Mouse (Mus musculus): ENCODE data around the gene Mzf1.

The Mzf1 gene

DNA sequence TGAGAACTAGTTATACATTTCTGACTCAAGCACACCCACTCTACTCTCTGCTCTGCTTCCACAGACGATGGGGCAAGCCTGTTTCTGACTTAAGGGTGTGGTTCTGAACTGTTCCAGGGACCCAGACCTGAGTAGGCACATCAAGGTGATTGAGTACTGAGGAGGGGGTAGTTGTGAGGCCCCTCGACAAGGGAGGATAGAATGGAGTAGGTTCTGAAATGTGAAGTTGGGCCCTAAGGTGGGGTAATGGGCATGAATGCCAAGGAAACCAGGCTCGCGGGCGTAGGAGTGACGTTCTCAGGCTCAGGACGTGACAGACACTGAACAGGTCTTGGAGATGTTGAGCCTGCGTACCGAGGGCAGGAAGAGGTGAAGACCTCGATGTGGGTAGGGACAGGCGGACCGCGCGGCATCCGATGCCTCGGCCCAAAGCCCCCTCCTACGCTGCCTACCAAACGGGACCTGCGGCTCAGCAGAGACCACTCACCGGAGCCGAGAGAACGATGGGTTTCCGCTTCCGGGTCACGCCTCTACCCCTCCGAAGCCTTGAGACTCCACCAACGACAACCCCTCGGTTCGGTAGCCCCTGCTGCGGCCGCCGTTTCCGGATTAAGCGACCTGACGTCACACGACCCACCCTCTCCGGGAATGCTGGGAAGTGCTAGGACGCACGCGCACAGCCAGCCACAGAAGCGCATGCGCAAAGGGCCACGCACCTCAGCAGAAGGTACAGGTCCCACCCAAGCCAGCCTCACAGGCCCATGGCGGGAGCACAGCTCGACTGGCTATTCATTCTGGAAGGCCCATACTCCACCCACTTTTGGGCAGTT is 20.2 kb downstream of the Mzf1 start, which contains the start of gene Chmp2a:
Chmp2a (minus strand) TSS at position 660 of the 830 bp plus-strand sequence.
- DNase-seq (ENCODE audit: low spot score in 2 of 2) = peak; percentile 97 to 99

DNA sequence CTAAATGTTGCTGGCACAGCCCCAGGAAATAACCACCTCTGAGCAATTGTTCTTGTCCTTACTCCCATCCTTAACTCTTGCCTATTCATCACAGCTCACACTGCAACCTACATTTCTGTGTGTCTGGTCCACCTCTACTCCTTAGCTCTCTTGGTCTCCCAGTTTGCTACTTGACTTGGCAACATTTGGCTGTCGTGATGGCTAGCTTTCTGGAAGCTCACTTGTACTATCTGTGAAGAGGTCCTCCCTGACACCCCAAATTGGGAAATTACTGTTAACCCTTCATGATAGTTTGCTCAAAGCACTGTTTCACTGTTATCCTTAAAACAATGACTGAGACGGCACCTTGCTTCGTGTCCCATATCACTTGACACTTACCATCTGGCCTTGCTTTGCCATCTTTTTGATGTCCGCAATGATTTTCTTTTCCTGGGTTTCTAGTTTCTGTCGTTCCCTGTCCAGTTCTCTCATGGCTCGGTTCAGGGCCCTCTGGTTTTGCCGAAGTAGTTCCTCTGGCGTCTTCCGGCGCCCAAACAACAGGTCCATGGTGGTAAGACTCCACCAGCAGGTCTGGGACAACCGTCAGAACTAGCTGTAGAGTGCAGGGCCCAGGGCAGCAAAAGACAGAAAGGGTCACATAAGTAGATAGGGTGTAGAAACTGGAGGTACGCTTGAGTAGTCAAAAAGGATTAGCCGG is 21.0 kb downstream of the Mzf1 start:
- no peak for DNase-seq (ENCODE audit: low spot score in 2 of 2)

DNA sequence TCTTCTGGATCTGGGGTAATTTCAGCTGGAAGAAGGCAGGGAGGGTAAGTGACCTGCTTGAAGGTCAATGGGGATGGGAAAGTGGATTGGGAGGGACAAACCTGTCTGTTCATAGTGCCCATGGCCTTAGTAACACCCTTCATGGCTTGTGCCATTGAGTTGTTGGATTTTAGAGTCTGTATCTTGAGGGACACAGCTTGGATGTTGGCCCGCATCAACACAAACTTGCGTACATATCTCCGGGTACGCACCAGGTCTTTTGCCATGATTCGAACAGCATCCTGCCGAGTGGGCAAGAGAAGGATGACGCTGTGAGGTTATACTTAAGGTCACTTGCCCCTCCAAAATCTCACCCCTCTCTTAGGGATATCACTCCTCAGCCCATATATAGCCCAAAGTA is 22.0 kb downstream of the Mzf1 start:
- no peak for DNase-seq (ENCODE audit: low spot score in 2 of 2)

DNA sequence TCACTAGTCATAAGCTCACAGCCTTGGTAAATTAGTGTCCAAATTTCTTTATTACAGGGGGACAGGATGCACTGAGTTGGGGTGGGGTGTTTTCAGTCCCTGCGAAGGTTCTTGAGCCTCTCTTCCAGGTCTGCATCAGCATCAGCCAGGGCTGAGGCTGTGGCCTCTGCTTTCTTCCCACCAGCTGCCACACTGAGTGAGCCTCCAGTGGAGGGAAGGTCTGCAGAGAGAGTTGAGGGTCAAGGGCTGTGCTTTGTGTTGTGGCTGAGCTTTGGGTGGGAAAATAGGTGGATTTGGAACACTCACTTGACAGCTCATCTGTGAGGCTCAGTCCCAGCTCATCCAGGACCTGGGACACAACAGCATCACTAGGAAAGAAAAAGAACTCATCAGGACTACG is 22.6 kb downstream of the Mzf1 start:
- DNase-seq (ENCODE audit: low spot score in 2 of 2) = no peak

DNA sequence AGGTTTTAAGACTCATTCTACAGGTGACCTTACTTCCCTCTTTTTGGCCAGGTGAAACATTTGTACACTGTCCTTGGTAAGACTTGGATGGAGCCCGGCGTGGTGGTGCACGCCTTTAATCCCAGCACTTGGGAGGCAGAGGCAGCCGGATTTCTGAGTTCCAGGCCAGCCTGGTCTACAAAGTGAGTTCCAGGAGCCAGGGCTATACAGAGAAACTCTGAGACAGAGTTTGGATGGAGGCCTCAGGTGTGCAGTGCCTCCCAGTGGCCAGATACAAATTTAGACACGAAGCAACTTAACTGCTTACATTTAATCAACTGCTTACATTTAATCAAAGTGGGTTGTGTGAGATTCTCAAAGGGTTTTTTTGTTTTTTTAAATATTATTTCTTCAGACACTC is 23.5 kb downstream of the Mzf1 start:
- no peak for DNase-seq (ENCODE audit: low spot score in 2 of 2)

DNA sequence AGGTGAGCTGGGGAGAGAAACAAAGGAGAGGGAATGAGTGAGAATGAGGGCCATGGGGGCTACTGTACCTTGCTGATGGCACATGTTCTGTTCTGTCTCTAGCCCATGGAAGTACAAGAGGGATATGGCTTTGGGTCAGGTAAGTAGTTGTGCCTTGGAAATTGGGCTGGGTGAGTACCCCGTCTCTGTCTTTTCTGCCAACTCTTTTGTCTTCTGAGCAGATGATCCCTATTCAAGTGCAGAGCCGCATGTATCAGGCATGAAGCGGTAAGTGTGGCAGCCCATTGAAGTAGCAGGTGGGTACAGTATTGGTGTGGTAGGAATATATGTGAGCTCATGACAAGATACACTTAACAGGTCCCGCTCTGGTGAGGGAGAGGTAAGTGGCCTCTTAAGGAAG is 25.6 kb downstream of the Mzf1 start:
- no peak for DNase-seq (ENCODE audit: low spot score in 2 of 2)

DNA sequence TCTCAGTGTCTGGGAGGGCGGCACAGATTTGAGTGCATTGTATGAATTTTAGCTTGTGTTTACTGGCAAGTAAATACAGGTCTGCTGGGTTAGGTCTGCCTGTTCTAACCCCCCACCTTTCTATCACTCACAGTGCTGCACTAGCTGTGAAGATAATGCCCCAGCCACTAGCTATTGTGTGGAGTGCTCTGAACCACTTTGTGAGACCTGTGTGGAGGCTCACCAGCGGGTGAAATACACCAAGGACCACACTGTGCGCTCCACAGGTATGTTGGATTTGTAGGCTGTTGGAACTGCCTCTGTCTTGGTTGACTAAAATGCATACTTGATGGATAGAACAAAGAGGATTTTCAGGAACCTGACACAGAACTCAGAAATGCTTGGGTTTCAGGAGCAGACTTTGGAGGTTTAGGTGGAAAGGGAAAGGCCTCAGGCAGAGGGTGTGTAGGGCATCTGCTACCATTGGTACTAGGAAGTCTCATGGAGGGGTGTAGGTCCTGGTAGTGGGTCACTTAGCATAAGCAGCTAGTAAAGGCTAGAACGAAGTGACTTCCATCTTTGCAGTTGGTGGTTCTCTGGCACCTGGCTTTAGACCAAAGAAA is 29.0 kb downstream of the Mzf1 start:
- no peak for DNase-seq (ENCODE audit: low spot score in 2 of 2)

DNA sequence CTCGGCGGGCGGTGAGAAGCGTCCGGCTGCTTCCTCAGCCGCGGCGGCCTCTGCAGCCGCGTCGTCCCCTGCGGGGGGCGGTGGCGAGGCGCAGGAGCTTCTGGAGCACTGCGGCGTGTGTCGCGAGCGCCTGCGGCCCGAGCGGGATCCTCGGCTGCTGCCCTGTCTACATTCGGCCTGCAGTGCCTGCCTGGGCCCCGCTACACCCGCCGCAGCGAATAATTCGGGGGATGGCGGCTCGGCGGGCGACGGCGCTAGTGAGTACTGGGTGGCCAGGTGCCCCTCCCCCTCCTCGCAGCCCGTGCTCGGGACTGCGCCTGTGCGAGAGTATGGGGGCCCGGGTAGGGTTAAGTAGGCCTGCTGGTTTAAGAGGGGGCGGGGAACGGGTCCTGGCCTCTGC is 29.8 kb downstream of the Mzf1 start:
- peak; percentile 79 to 82 for DNase-seq (ENCODE audit: low spot score in 2 of 2)

DNA sequence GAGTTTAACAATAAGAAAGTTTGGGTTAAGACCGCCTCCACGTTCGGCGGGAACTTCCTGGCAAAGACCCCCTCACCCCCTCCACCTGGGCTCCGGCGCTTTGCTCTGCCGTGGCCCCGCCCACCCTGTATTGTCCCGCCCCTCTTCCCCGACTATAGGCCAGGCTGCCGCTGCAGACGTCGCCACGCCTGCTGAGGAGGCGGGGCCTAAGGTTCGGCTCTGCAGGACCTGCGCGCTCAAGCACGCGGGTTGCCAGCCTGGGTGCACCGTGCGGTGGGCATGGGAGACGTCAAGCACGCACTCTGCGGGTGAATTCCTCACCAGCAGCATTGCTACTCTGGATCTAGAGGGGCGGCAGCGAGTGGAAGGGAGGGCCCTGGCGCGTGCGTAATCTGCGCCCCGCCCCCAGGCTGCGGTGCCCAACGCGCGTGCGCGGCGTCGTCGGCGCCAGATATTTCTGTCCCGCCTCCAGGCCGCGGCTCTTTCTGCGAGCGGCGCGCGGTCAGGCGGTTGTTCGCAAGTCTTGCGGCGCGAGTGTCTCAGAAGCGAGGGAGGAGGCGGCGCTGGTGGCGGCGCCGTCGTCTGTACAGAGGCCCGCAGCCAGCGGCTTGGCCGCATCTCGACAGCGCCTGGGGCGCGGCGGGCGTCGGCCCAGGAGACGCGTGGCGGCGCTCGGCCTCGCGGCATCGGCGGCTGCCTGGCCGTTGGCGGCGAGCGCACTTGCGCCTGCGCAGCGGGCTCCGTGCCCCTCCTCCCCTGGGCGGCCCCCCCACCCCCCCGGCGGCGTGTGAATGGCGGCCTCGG is 30.4 kb downstream of the Mzf1 start:
- DNase-seq (ENCODE audit: low spot score in 2 of 2) = peak; percentile 90 to 96

DNA sequence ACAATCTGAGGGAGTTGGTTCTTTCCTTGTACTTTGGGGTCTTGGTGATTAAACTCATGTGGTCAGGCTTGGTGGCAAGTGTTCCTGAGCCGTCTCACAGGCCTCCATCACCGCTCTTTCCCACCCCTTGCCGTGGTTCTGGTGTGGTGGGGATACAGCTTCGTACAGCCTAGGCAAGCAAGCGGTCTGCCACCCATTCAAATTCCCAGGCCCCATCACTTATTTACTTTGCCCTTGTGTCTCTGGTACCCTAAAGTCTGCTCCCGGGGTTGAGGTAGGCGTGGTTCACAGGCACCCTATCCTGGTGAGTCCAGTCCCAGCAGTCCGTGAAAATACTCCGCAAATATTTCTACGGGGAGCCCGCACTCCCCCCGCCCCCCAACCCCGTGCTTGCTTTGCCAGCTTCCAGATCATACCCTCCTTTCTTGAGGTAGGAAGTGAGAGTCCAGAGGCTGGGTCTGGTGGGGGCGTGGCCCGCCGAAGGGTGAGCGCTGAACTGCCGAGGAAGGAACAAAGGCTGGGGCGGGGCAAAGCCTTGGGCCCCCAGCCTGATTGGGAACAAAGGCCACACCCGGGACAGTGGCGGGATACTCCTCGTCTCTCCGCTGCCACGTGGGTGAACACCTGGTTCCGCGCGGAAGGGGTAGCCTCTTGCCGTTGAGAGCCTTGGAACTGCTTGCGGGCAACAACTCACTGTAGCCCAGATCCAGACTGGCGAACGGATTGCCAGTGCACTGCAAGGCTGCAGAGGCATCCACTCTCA is 31.6 kb downstream of the Mzf1 start:
- DNase-seq (ENCODE audit: low spot score in 2 of 2) = no peak

DNA sequence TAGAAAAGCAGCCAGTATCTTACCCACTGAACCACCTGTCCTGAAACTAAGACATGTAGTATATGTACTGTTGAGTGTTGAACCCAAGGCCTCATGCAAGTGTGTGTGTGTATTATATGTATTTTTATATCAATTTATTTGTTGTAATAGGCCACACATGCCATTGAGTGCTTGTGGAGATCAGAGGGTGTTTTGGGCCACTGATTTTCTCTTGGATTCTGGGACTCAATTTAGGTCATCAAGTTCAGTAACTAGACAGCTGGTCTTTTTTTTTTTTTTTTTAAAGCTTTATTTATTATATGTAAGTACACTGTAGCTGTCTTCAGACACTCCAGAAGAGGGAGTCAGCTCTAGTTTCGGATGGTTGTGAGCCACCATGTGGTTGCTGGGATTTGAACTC is 39.3 kb downstream of the Mzf1 start:
- no peak for DNase-seq (ENCODE audit: low spot score in 2 of 2)

DNA sequence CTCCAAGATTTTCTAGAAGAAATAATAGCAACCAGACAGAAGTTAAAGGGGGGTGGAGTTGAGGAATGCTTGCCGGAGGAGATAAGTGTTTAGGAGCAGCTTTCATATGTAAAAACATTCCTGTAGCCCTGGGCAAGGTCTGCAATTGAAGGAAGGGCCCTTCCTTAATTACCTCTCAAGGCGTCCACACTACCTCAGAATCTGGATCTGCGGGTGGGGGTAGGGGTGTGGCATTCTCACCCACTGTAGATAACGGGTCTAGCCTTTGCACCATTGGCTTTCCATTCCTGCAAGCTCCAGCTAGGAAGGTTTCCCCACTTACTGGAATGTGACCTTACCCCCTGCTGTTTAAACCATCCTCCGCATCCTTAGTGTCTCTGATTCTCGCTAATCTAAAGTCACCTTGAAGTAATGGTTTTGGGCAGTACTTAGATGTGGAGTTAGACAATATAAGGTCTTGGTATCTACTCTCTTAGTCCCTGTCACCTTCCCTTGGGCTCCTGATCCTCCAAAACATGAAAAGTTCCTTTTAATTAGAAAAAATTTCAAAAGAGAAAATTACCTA is 40.2 kb downstream of the Mzf1 start:
- DNase-seq (ENCODE audit: low spot score in 2 of 2) = no peak

DNA sequence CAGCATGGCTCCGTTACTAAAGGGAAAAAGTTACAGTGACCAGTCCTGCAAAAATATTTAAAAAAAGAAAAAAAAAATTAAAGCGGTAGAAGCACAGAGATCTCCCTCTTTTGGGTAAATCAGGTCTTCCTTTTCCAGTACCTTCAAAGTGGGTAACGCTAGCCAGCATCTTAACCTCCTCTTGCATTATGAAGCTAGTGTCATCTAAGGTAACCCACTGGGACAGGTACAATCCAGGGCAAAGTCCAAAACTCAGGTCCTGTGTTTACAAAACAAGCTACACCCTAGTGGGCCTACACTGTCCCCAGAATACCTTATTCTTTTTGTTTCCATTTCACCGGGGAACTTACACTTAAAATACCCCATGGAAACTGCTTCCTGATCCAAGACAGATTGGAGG is 40.9 kb downstream of the Mzf1 start:
- DNase-seq (ENCODE audit: low spot score in 2 of 2) = no peak

DNA sequence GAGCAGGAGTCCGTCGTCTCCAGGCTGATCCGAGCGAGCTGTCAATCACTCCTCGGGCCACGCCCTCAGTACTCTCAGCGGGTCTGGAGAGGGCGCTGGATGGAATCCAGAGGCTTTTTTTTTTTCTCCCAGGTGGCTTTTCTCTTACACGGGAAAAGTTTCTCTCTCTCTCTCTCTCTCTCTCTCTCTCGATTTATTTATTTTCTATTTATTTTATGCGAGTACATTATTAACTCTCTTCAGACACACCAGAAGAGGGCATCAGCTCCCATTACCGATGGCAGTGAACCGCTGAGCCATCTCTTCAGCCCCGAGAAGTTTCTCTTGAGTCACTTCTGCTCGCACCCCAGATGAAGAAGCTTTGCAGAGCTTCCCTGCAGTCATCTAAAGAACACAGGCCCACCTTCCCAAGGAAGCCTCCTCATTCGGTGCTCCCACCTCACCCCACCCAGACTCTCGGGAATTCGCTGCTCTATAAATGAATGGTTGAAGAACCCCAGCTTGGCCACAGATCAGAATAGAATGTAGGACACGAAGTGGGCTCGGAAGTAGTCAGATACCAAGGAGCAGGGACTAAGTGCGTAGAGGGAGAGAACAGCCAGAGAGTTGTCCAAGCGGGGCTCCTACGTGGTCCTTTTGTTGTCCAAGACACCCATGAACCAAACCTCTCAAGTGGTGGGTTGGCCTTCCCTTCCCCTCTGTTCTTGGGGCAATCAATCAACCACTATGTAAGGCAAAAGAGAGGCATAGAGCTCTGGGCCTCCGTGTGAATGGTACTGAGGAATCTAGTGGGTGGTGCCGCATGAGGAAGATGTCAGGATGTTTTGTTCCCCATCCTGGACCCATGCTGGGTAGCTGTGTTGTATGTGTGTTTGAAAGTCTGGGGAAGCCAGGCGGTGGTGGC is 44.3 kb downstream of the Mzf1 start, which contains the start of gene Zbtb45:
Zbtb45 (minus strand) TSS at position 30 of the 904 bp plus-strand sequence.
- DNase-seq (ENCODE audit: low spot score in 2 of 2) = peak in 1 of 2 experiments; percentile 16

DNA sequence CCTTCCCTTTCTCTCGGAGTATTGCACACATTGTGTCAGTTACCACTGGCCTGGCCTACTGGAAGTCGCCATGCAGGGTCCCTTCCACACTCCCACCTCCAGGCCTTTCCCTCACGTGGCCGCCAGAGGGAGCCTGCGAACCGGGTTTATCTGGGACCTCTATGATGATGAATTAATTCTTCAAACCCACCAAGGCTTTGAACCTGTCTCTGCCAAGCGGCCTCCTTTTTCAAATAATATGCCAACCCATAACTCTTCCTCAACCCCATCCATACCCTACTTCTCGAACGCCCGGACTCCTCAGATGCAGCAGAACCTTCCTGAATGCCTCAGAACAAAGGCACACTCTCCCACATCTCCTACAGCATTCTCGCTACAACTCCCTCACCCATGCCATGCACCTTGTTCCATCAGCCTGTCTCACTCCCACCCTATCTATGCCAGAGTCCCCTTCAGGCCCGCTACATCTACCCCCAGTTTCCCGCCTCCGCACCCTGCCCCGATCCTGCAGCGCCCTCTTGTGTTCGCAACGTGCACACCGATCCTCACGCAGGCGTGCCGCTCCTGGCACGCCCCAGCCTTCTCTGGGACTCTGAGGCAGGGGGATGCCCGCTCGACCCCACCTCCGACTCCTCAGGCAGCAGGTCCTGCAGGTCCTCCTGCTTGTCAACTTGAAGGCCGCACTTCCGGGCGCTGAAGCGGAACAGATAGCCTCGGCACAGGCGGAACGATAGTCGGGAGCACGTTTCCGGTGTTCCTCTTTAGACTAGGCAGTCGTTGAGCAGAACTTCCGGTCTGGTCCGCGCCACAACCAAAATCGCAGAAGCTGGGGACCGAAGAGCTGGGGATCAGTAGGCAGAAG is 45.2 kb downstream of the Mzf1 start:
- peak; percentile 92 to 95 for DNase-seq (ENCODE audit: low spot score in 2 of 2)

DNA sequence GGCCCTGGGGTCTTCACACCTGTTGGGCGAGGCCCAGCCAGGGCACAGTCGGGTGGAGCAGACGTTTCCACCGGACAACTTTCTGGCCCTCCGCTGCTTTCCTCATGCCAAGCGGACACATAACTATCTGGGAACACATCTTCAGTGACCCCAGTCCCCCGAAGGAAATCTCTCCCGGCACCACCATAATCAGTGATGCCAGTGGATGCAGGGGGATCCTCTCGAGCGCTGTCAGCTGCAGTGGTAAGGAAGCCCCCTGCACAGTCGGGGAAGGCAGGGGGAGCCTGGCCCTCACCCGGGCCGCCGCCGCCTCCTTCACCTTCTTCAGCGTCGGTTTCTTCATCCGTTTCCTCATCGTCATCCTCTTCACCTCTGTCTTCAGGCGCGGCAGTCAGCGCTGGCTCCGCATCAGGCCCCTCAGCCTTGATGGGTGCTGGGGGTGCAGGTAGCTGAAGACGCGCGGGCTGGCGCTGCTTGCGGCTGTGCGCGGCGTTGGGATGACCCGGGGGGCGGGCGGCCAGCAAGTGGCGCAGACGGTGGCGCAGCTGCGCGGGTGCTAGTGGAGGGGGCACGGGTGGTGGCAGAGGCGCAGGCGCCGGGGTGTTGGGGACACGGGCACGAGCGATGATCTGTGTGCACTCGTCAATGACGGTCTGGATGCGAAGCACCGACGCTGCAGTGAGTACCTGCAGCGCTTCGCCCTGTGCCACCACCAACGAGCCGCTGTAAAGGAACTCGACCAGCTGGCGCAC is 47.0 kb downstream of the Mzf1 start:
- no peak for DNase-seq (ENCODE audit: low spot score in 2 of 2)

DNA sequence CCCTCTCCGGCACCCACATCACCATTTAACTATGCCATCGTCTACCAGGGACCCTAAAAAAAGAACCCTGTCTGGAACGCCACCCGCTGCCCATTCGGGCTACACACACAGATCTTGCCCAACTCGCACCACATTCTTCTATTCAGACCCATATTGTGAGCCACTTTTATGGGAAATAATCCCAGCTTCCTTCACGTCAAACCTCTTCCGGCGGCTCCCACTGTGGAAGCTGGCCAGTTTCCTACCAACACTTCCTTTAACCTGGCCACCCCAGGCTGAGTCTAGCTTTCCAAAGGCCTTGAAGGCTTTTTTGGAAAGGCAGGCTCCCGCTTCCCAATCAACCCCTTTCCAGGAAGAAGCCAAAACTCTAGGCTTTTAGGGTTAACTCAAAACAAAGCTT is 48.0 kb downstream of the Mzf1 start:
- DNase-seq (ENCODE audit: low spot score in 2 of 2) = no peak

DNA sequence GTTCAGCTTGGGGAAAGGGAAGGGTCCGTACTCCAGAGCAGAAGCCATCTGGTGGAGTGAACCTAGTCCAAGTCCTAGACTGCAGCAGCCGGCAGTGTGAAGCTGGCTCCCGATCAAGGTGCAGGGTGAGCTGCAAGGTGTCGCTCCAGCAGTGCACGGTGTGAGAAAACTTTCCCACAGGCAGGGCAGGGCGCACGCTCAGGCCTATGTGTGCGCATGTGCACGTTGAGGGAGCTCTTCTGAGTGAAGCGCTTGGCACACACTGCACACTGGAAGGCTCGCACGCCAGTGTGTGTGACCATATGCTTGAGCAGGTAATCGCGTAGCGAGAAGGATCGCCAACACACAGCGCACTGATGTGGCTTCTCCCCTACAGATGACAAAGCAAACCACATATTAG is 48.6 kb downstream of the Mzf1 start:
- DNase-seq (ENCODE audit: low spot score in 2 of 2) = no peak

Data from right cerebral cortex, adult 2 months (tissue).